Mouse (Mus musculus) hindbrain, embryonic 10.5 days (tissue): Measurements from ENCODE around the gene Pom121l2. TPM values are rescaled to one million over a fixed set of nuclear protein-coding genes. Genes with fewer than 3 reads are reported as not detected.

ENCODE experiments used
- DNase-seq: peaks from one replicate; pipeline ENCODE4 v3.0.0-alpha.2; 2017; ENCODE audit warnings: low spot score
- H3K27ac ChIP-seq: fragments of 300-500 bp; sonication (generic); 2 replicates; pipeline ENCODE4 v1.5.1; 2016; ENCODE audit warnings: mild to moderate bottlenecking, moderate library complexity
- H3K27me3 ChIP-seq: fragments of 300-500 bp; sonication (generic); 2 replicates; pipeline ENCODE4 v1.6.1; 2016; ENCODE audit warnings: mild to moderate bottlenecking; ENCODE audit not compliant: poor library complexity, insufficient read depth, severe bottlenecking
- H3K36me3 ChIP-seq: fragments of 300-500 bp; sonication (generic); 2 replicates; pipeline ENCODE4 v1.6.1; 2016; ENCODE audit warnings: mild to moderate bottlenecking, moderate library complexity
- H3K4me1 ChIP-seq: fragments of 300-500 bp; sonication (generic); replicated peaks from 2 replicates; pipeline ENCODE4 v1.6.1; 2016; ENCODE audit warnings: mild to moderate bottlenecking
- H3K4me3 ChIP-seq: fragments of 300-500 bp; sonication (generic); 2 replicates; pipeline ENCODE4 v1.5.1; 2016; ENCODE audit warnings: mild to moderate bottlenecking, moderate library complexity
- H3K9me3 ChIP-seq: fragments of 300-500 bp; sonication (generic); 2 replicates; pipeline ENCODE4 v1.6.1; 2016; ENCODE audit warnings: mild to moderate bottlenecking, moderate library complexity
- WGBS: fragments of 180-500 bp; shearing (Covaris S2); methylation state at CpG from one replicate; pipeline ENCODE4 v1.1.7; 2016; 5-methylcytosine and 5-hydroxymethylcytosine counted together
- polyA plus RNA-seq: library from polyadenylated mRNA; unstranded; fragments of >200 nt; fragmentation: Nextera tagmentation; extraction: Ambion mirVana; gene quantifications from 2 replicates; pipeline ENCODE4 v1.2.1, GENCODE M21; 2016

Pom121l2 gene
- polyA plus RNA-seq, 1 experiment from 2014 or later, result not detected

GRCm38 (mm10) chr13:21996840-21997185 is 15.8 kb downstream of the Pom121l2 start:
- WGBS, result 1% methylated on average over 13 of the region's 13 CpGs
- Histone ChIP-seq H3K4me3 (peak overlapping the region; percentile 54), H3K4me1 (peaks cover 22% of the 10 kb centered on the region), H3K27me3 (peaks cover 82% of the 10 kb centered on the region), H3K9me3 (no peaks in the 10 kb centered on the region), H3K36me3 (no peaks in the 10 kb centered on the region), H3K27ac (no peak overlapping the region)
- peak; percentile 31 for DNase-seq

- Histone ChIP-seq H3K4me3 (peak overlapping the region; percentile 54), H3K4me1 (peaks cover 22% of the 10 kb centered on the region), H3K9me3 (no peaks in the 10 kb centered on the region), H3K27me3 (peaks cover 87% of the 10 kb centered on the region), H3K27ac (no peak overlapping the region), H3K36me3 (no peaks in the 10 kb centered on the region)
- 1% methylated on average over 21 of the region's 21 CpGs for WGBS
- DNase-seq, result peak; percentile 24
Observed at GRCm38 (mm10) chr13:21997201-21997820, 16.3 kb downstream of the Pom121l2 start.

- 10% methylated on average over 4 of the region's 4 CpGs for WGBS
- Histone ChIP-seq H3K27ac (no peak overlapping the region), H3K27me3 (peaks cover 88% of the 10 kb centered on the region), H3K9me3 (no peaks in the 10 kb centered on the region), H3K4me3 (peak overlapping the region; percentile 54), H3K36me3 (no peaks in the 10 kb centered on the region), H3K4me1 (peaks cover 22% of the 10 kb centered on the region)
- DNase-seq, result no peak
Observed at GRCm38 (mm10) chr13:21997821-21998220, 16.8 kb downstream of the Pom121l2 start.

GRCm38 (mm10) chr13:21998412-21998811 is 17.4 kb downstream of the Pom121l2 start:
- Histone ChIP-seq H3K9me3 (no peaks in the 10 kb centered on the region), H3K36me3 (no peaks in the 10 kb centered on the region), H3K27me3 (peaks cover 91% of the 10 kb centered on the region), H3K4me1 (peaks cover 22% of the 10 kb centered on the region), H3K4me3 (no peak overlapping the region), H3K27ac (no peak overlapping the region)
- 19% methylated on average over 3 of the region's 3 CpGs for WGBS
- DNase-seq, result no peak

GRCm38 (mm10) chr13:21999147-21999546 is 18.2 kb downstream of the Pom121l2 start:
- peaks cover 22% of the 10 kb centered on the region for H3K4me1 ChIP-seq
- H3K36me3 ChIP-seq, result no peaks in the 10 kb centered on the region
- DNase-seq, result no peak
- H3K27ac ChIP-seq, result no peak overlapping the region
- H3K4me3 ChIP-seq, result no peak overlapping the region
- no peaks in the 10 kb centered on the region for H3K9me3 ChIP-seq
- H3K27me3 ChIP-seq, result peaks cover 97% of the 10 kb centered on the region
- 38% methylated on average over 4 of the region's 4 CpGs for whole genome bisulfite sequencing

- Histone ChIP-seq H3K36me3 (no peaks in the 10 kb centered on the region), H3K27me3 (peaks cover 100% of the 10 kb centered on the region), H3K4me1 (peaks cover 25% of the 10 kb centered on the region), H3K4me3 (no peak overlapping the region), H3K27ac (no peak overlapping the region), H3K9me3 (no peaks in the 10 kb centered on the region)
- DNase-seq, result no peak
- WGBS, result 61% methylated on average over 2 of the region's 2 CpGs
Observed at GRCm38 (mm10) chr13:22001346-22001745, 20.4 kb downstream of the Pom121l2 start.

GRCm38 (mm10) chr13:22001823-22002222 is 20.8 kb downstream of the Pom121l2 start:
- Histone ChIP-seq H3K27ac (no peak overlapping the region), H3K4me3 (peak overlapping the region; percentile 1; the same call in 1 of the 2 replicates), H3K27me3 (peaks cover 100% of the 10 kb centered on the region), H3K4me1 (peaks cover 27% of the 10 kb centered on the region), H3K36me3 (no peaks in the 10 kb centered on the region), H3K9me3 (no peaks in the 10 kb centered on the region)
- 24% methylated on average over 5 of the region's 5 CpGs for WGBS
- DNase-seq, result no peak

- under 1% methylated on average over 45 of the region's 45 CpGs for WGBS
- Histone ChIP-seq H3K4me1 (peaks cover 23% of the 10 kb centered on the region), H3K4me3 (peak overlapping the region; percentile 64), H3K27ac (peak overlapping the region; percentile 40; the same call in 1 of the 2 replicates), H3K27me3 (peaks cover 100% of the 10 kb centered on the region), H3K36me3 (no peaks in the 10 kb centered on the region), H3K9me3 (no peaks in the 10 kb centered on the region)
- peak; percentile 71 for DNase-seq
Observed at GRCm38 (mm10) chr13:22005605-22006333, 24.8 kb downstream of the Pom121l2 start.

- DNase-seq, result peak; percentile 50
- Histone ChIP-seq H3K4me3 (peak overlapping the region; percentile 64), H3K27me3 (peaks cover 100% of the 10 kb centered on the region), H3K27ac (no peak overlapping the region), H3K36me3 (no peaks in the 10 kb centered on the region), H3K9me3 (no peaks in the 10 kb centered on the region), H3K4me1 (peaks cover 23% of the 10 kb centered on the region)
- WGBS, result under 1% methylated on average over 38 of the region's 38 CpGs
Observed at GRCm38 (mm10) chr13:22006334-22007120, 25.5 kb downstream of the Pom121l2 start.

GRCm38 (mm10) chr13:22007121-22007510 is 26.1 kb downstream of the Pom121l2 start:
- no peak overlapping the region for H3K27ac ChIP-seq
- peak overlapping the region; percentile 64 for H3K4me3 ChIP-seq
- no peaks in the 10 kb centered on the region for H3K9me3 ChIP-seq
- peaks cover 23% of the 10 kb centered on the region for H3K4me1 ChIP-seq
- DNase-seq, result no peak
- H3K36me3 ChIP-seq, result no peaks in the 10 kb centered on the region
- WGBS, result 1% methylated on average over 18 of the region's 18 CpGs
- H3K27me3 ChIP-seq, result peaks cover 100% of the 10 kb centered on the region

GRCm38 (mm10) chr13:22007872-22008271 is 26.9 kb downstream of the Pom121l2 start:
- Histone ChIP-seq H3K9me3 (no peaks in the 10 kb centered on the region), H3K4me1 (peaks cover 23% of the 10 kb centered on the region), H3K27me3 (peaks cover 100% of the 10 kb centered on the region), H3K4me3 (peak overlapping the region; percentile 64; the same call in 1 of the 2 replicates), H3K36me3 (no peaks in the 10 kb centered on the region), H3K27ac (no peak overlapping the region)
- 51% methylated on average over 7 of the region's 7 CpGs for WGBS
- DNase-seq, result no peak

GRCm38 (mm10) chr13:22008707-22009106 is 27.7 kb downstream of the Pom121l2 start:
- peaks cover 100% of the 10 kb centered on the region for H3K27me3 ChIP-seq
- H3K4me3 ChIP-seq, result no peak overlapping the region
- no peak overlapping the region for H3K27ac ChIP-seq
- H3K4me1 ChIP-seq, result peaks cover 23% of the 10 kb centered on the region
- DNase-seq, result no peak
- no peaks in the 10 kb centered on the region for H3K36me3 ChIP-seq
- H3K9me3 ChIP-seq, result no peaks in the 10 kb centered on the region
- 73% methylated on average over 3 of the region's 3 CpGs for WGBS

- H3K36me3 ChIP-seq, result no peaks in the 10 kb centered on the region
- DNase-seq, result no peak
Observed at GRCm38 (mm10) chr13:22009642-22010041, 28.6 kb downstream of the Pom121l2 start, which contains the start of gene Prss16. Gene Prss16 (minus strand): TSS chr13:22009742.

More at GRCm38 (mm10) chr13:22009642-22010041, 28.6 kb downstream of the Pom121l2 start, which contains the start of gene Prss16:
- peaks cover 100% of the 10 kb centered on the region for H3K27me3 ChIP-seq
- no peaks in the 10 kb centered on the region for H3K9me3 ChIP-seq
- no peak within 1 kb of the TSS for H3K4me3 ChIP-seq
- H3K4me1 ChIP-seq, result peaks cover 27% of the 10 kb centered on the region
- 39% methylated on average over 6 of the region's 7 CpGs for WGBS
- H3K27ac ChIP-seq, result no peak within 1 kb of the TSS
